Mouse (Mus musculus): ENCODE data around the gene Ascc3.

The Ascc3 gene

GRCm38 (mm10) chr10:50893546-50893945, 301.1 kb downstream of the Ascc3 start:
- no peak for ATAC-seq (ENCODE audit: insufficient number of reproducible peaks, low FRiP score, low TSS enrichment)

- ATAC-seq (ENCODE audit: insufficient number of reproducible peaks, low FRiP score, low TSS enrichment) = peak; percentile 77
Measured at GRCm38 (mm10) chr10:50894170-50894991, 301.9 kb downstream of the Ascc3 start, which contains the start of gene Sim1. TSS of gene Sim1 (plus strand) at chr10:50894754.

- no peak for ATAC-seq (ENCODE audit: insufficient number of reproducible peaks, low FRiP score, low TSS enrichment)
Measured at GRCm38 (mm10) chr10:50895091-50895790, 302.8 kb downstream of the Ascc3 start.

- no peak for ATAC-seq (ENCODE audit: insufficient number of reproducible peaks, low FRiP score, low TSS enrichment)
Measured at GRCm38 (mm10) chr10:50895881-50896766, 303.7 kb downstream of the Ascc3 start.

- no peak for ATAC-seq (ENCODE audit: insufficient number of reproducible peaks, low FRiP score, low TSS enrichment)
Measured at GRCm38 (mm10) chr10:50896767-50897390, 304.4 kb downstream of the Ascc3 start.

GRCm38 (mm10) chr10:50897530-50898471, 305.3 kb downstream of the Ascc3 start:
- ATAC-seq (ENCODE audit: insufficient number of reproducible peaks, low FRiP score, low TSS enrichment) = no peak

GRCm38 (mm10) chr10:50898621-50899020, 306.2 kb downstream of the Ascc3 start:
- ATAC-seq (ENCODE audit: insufficient number of reproducible peaks, low FRiP score, low TSS enrichment) = no peak

GRCm38 (mm10) chr10:50899846-50900745, 307.6 kb downstream of the Ascc3 start:
- no peak for ATAC-seq (ENCODE audit: insufficient number of reproducible peaks, low FRiP score, low TSS enrichment)

Data from cerebellum, adult (tissue).